Mouse (Mus musculus): ENCODE data around the gene Wwc1. TPM values are rescaled to one million over a fixed set of nuclear protein-coding genes. Genes with fewer than 3 reads are reported as not detected.

Wwc1 gene
- polyA plus RNA-seq, 1 experiment from 2014 or later = 4.9 TPM

DNA sequence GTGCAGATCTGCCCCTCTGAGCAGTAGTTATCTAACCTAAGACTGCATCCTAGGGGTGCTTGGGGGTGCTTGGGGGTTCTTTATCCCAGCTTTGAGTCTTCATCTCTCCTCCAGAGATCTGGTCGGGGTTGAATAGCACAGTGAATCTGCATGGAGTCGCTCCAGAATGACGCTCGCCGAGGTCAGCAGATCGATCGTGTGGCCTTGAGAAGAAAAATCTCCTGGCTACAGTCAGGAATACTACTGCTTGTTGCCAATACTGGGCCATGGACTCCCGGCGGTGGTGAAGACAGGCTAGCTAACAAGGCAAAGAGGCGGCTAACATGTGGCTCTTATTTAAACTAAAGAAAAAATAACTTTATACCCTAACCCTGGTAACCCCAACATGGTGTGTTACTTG is 12.0 kb downstream of the Wwc1 start:
- no peak overlapping the region for H3K27ac ChIP-seq
- WGBS = 95% methylated on average over 10 of the region's 10 CpGs
- DNase-seq (ENCODE audit: extremely low spot score, low spot score) = no peak
- no peaks in the 10 kb centered on the region for H3K9me3 ChIP-seq
- peaks cover 17% of the 10 kb centered on the region for H3K36me3 ChIP-seq (replicated peaks)
- 0 out of 2 replicates have a peak, but pooled peaks cover 3% of the 10 kb centered on the region for H3K27me3 ChIP-seq (ENCODE audit: poor library complexity, severe bottlenecking)
- no peak overlapping the region for H3K4me3 ChIP-seq
- H3K4me1 ChIP-seq = peaks cover 30% of the 10 kb centered on the region

DNA sequence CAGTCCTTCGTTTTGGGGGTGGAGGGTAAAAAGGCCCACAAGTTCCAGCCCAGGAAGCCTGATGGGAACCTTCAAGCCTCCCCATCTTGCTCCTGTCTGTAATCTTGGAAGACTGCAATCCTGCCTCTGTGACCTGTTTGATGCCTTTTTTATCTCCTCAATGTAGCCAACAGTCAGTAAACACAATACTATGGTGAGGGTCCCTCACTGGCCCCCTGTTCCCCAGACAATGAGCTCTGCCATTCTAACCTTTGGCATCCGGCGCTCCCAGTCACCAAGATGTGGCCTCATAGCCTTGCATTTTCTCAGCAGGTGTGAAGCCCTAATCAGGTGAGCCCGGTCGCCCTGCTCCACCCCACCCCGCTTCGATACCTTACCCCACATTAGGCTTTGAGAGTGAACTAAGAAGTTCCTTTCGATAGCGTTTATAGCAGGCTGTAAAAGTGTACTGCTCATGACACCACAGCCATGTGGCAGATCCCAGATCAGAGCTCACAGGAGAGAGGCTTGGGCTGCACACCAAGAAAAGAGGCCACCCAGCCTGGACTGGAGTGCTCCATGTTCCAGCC is 16.3 kb downstream of the Wwc1 start:
- no peak for DNase-seq (ENCODE audit: extremely low spot score, low spot score)
- no peak overlapping the region for H3K4me3 ChIP-seq
- 0 out of 2 replicates have a peak overlapping the region, but pooled peaks have one; percentile 48 for H3K27ac ChIP-seq
- 83% methylated on average over 9 of the region's 9 CpGs for WGBS
- H3K4me1 ChIP-seq = peaks cover 31% of the 10 kb centered on the region
- no peaks in the 10 kb centered on the region for H3K27me3 ChIP-seq (ENCODE audit: poor library complexity, severe bottlenecking)
- H3K9me3 ChIP-seq = no peaks in the 10 kb centered on the region
- H3K36me3 ChIP-seq (replicated peaks) = peaks cover 15% of the 10 kb centered on the region

DNA sequence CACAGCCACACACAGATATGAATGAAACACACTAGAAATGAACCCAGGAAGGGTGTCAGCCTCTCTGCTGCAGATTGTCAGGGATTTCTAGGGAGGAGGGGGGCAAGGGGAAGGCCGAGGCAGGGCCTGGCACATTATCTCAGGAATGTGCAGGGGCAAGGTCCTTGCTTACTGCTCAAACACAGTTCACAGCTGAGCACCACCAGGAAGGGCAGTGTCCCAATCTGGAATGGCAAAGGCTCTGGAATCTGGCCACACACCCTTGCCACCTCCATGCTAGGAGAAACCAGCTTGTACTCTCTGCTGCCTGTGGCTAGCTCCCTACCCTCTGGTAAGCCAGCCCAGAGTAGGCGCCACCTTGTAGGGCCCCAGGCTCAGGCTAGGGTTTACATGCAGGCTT is 16.8 kb downstream of the Wwc1 start:
- DNase-seq (ENCODE audit: extremely low spot score, low spot score) = no peak
- no peaks in the 10 kb centered on the region for H3K9me3 ChIP-seq
- peaks cover 15% of the 10 kb centered on the region for H3K36me3 ChIP-seq (replicated peaks)
- no peaks in the 10 kb centered on the region for H3K27me3 ChIP-seq (ENCODE audit: poor library complexity, severe bottlenecking)
- H3K4me3 ChIP-seq = no peak overlapping the region
- H3K27ac ChIP-seq = peak overlapping the region; percentile 48; the same call in 1 of the 2 replicates
- peaks cover 31% of the 10 kb centered on the region for H3K4me1 ChIP-seq
- 55% methylated on average over 2 of the region's 2 CpGs for WGBS

DNA sequence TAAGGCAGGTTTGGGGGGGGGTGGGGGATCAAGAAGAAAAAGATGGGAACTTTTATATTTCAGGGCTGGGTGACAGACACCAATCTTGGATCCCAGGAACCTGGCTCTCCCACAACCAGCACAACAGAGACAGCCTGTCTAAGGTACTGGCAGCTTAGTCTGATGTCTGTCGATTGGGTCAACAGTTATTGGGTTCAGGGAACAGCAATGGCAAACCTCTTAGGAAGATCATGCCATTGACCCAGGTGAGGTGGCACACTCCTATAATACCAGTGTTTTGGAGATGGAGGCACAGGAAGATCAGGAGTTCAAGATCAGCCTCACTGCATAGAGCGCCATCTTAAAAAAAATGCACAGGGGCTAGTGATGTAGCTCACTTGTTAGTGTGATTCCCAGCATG is 17.9 kb downstream of the Wwc1 start:
- Histone ChIP-seq H3K4me3 (no peak overlapping the region), H3K9me3 (no peaks in the 10 kb centered on the region), H3K27ac (no peak overlapping the region), H3K4me1 (peaks cover 38% of the 10 kb centered on the region), H3K36me3 (replicated peaks) (peaks cover 5% of the 10 kb centered on the region), H3K27me3 (ENCODE audit: poor library complexity, severe bottlenecking) (no peaks in the 10 kb centered on the region)
- DNase-seq (ENCODE audit: extremely low spot score, low spot score) = no peak
- 90% methylated on average over 2 of the region's 2 CpGs for WGBS

DNA sequence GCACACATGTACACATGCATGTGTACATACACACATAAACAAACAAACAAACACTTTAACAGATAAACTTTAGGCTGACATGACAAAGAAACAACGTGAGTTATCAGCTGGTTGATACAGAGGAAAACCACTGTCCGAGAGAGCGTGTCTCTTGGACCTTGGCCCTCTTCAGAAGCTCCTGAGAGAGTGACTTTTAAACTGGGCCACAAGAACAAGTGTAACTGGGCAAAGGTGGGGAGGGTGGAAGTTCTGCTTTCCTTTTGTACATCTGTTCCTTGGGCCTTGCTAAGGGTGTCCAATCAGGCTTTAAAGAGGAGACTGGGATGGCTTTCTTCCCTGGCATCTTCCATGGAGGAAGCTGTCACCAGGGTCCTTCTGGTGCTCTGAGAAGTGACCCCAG is 21.1 kb downstream of the Wwc1 start:
- H3K4me3 ChIP-seq = no peak overlapping the region
- WGBS = 93% methylated on average over 3 of the region's 3 CpGs
- no peaks in the 10 kb centered on the region for H3K27me3 ChIP-seq (ENCODE audit: poor library complexity, severe bottlenecking)
- no peaks in the 10 kb centered on the region for H3K36me3 ChIP-seq (replicated peaks)
- H3K9me3 ChIP-seq = no peaks in the 10 kb centered on the region
- H3K4me1 ChIP-seq = peaks cover 44% of the 10 kb centered on the region
- DNase-seq (ENCODE audit: extremely low spot score, low spot score) = no peak
- H3K27ac ChIP-seq = no peak overlapping the region

DNA sequence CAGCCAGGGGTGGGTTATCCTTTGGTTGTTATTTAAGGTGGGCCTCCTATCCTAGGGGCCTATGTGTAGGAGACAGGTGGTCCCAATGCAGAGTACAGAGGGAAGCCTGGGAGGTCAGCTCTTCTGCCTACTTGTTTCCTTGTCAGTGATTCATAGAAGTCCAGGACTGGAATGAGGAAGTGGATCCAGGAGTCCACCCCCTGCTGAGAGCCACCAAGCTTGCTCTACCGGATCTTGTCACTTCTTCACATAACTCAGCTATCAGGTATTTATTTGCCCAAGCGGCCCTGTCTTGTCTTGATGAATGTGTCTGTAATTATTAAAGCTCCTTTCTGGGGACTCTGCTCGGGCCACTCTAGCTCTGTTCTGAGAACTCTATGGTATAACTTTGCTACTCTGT is 24.8 kb downstream of the Wwc1 start:
- H3K36me3 ChIP-seq (replicated peaks) = 0 out of 2 replicates have a peak, but pooled peaks cover 8% of the 10 kb centered on the region
- H3K27me3 ChIP-seq (ENCODE audit: poor library complexity, severe bottlenecking) = no peaks in the 10 kb centered on the region
- H3K4me3 ChIP-seq = no peak overlapping the region
- peaks cover 28% of the 10 kb centered on the region for H3K4me1 ChIP-seq
- H3K9me3 ChIP-seq = no peaks in the 10 kb centered on the region
- WGBS = 83% methylated on average over 3 of the region's 3 CpGs
- no peak overlapping the region for H3K27ac ChIP-seq
- no peak for DNase-seq (ENCODE audit: extremely low spot score, low spot score)

DNA sequence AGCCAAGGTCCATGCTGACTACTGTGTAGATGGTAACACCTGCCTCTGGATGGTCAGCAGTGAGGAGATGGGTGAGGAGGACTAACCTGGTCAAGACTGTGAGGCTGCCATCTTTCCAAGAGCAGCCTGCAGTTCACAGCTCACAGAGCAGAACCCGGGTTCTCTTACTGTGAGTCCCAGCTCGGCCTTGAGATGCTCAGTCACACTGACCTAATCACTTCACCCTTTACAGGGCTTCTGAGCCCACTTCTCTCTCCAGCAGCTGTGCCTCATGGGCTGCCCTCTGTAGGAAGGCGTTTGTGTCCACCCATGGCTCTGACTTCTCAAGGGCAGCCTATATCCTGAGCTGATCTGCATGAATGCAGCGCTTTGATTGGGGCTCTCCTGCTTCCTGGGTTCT is 27.1 kb downstream of the Wwc1 start:
- H3K36me3 ChIP-seq (replicated peaks) = 0 out of 2 replicates have a peak, but pooled peaks cover 8% of the 10 kb centered on the region
- H3K4me3 ChIP-seq = no peak overlapping the region
- no peaks in the 10 kb centered on the region for H3K9me3 ChIP-seq
- H3K27ac ChIP-seq = no peak overlapping the region
- peaks cover 50% of the 10 kb centered on the region for H3K4me1 ChIP-seq
- 93% methylated on average over 4 of the region's 4 CpGs for WGBS
- H3K27me3 ChIP-seq (ENCODE audit: poor library complexity, severe bottlenecking) = no peaks in the 10 kb centered on the region
- no peak for DNase-seq (ENCODE audit: extremely low spot score, low spot score)

DNA sequence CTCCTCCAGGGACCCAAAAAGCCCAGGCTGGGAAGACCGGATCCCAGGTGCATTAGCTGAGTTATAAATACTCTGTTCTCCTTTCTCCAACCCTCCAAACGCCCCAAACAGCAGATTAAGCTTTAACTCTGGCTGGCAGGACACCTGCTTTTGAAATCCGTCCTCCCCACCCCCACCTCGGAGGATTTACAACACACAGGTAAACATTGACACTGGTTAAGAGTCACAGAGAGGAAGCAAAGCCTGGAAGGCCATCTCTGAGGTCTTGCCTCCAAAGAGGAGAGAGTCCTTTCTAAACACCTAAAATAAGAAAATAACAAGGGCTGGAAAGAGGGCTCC is 28.6 kb downstream of the Wwc1 start:
- DNase-seq (ENCODE audit: extremely low spot score, low spot score) = no peak
- no peak overlapping the region for H3K4me3 ChIP-seq
- no peaks in the 10 kb centered on the region for H3K9me3 ChIP-seq
- 63% methylated on average over 4 of the region's 4 CpGs for WGBS
- H3K36me3 ChIP-seq (replicated peaks) = 0 out of 2 replicates have a peak, but pooled peaks cover 8% of the 10 kb centered on the region
- no peaks in the 10 kb centered on the region for H3K27me3 ChIP-seq (ENCODE audit: poor library complexity, severe bottlenecking)
- H3K4me1 ChIP-seq = peaks cover 56% of the 10 kb centered on the region
- peak overlapping the region; percentile 69 for H3K27ac ChIP-seq

DNA sequence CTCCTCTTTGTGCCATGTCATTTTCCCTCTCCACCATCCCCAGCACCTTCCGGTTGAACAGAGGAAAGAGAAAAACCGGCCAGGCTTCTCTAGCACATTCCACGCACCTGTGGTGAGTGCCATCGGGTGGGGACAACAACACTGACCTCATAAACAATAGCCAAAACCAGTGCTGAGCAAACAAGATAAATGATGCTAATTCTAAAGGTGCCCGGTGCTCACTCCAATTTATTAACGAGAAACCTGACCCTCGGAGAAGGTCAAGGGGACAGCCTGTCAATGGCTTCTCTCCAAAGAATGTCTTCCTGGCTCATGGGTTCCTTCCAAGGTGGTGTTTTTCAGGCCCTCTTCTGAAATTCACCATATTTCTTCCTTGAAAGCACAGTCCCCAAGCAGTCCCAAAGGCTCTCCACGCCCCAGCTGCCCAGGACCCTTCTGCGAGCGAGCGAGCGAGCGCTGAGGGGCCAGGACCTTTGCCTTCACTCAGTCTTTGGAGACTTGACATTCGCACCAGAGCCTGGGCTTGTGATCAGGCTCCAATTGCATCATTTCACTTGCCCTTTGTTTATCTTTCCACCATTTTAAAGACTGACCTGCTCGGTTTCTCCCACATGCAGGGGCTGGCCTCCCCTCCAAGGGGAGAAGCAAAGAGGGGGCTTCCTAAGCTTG is 29.1 kb downstream of the Wwc1 start:
- no peak overlapping the region for H3K4me3 ChIP-seq
- no peak for DNase-seq (ENCODE audit: extremely low spot score, low spot score)
- H3K36me3 ChIP-seq (replicated peaks) = 0 out of 2 replicates have a peak, but pooled peaks cover 8% of the 10 kb centered on the region
- H3K27me3 ChIP-seq (ENCODE audit: poor library complexity, severe bottlenecking) = no peaks in the 10 kb centered on the region
- no peaks in the 10 kb centered on the region for H3K9me3 ChIP-seq
- H3K4me1 ChIP-seq = peaks cover 52% of the 10 kb centered on the region
- 85% methylated on average over 15 of the region's 15 CpGs for WGBS
- H3K27ac ChIP-seq = peak overlapping the region; percentile 69

DNA sequence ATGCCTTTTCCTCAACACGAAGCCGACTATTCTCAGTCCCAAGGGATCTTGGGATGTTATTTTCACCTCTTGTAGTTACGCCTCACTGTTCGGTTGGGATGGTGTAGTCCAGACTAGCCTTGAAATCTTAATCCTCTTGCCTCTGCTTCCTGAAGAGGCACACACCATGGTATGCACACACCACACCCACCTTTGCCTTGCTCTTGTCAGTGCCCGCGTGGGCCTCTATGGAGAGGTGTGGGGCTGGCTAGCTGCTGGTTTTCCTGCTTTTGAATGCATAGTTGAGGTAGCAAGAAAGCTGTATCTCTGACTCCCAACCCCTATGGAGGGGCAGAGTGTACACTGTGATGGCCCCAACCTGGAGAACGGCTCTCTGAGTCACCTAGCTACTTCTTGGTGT is 29.9 kb downstream of the Wwc1 start:
- H3K27me3 ChIP-seq (ENCODE audit: poor library complexity, severe bottlenecking) = no peaks in the 10 kb centered on the region
- WGBS = 89% methylated on average over 7 of the region's 7 CpGs
- 0 out of 2 replicates have a peak, but pooled peaks cover 8% of the 10 kb centered on the region for H3K36me3 ChIP-seq (replicated peaks)
- DNase-seq (ENCODE audit: extremely low spot score, low spot score) = no peak
- H3K9me3 ChIP-seq = no peaks in the 10 kb centered on the region
- H3K4me1 ChIP-seq = peaks cover 52% of the 10 kb centered on the region
- H3K4me3 ChIP-seq = no peak overlapping the region
- peak overlapping the region; percentile 31; the same call in 1 of the 2 replicates for H3K27ac ChIP-seq

DNA sequence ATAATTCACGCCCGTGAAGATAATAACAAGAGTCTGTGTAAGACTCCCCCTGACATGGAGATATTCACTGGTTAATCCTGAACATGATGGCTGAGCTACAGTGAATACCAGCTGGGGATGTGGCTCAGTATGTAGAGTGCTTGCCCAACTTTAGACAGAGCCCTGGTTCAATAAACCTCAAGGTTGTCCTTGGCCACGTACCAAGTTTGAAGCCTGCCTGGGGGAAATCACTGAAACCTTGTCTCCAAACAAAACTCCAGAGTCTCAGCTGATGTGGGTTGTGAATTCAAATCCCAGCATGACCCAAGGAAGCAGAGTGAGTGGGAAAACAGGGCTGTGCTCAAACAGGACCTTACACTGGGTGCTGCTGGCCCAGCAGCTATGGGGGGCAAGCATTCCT is 30.3 kb downstream of the Wwc1 start:
- DNase-seq (ENCODE audit: extremely low spot score, low spot score) = no peak
- H3K4me1 ChIP-seq = peaks cover 57% of the 10 kb centered on the region
- 0 out of 2 replicates have a peak, but pooled peaks cover 8% of the 10 kb centered on the region for H3K36me3 ChIP-seq (replicated peaks)
- peak overlapping the region; percentile 37; the same call in 1 of the 2 replicates for H3K27ac ChIP-seq
- H3K4me3 ChIP-seq = no peak overlapping the region
- H3K27me3 ChIP-seq (ENCODE audit: poor library complexity, severe bottlenecking) = no peaks in the 10 kb centered on the region
- 90% methylated on average over 3 of the region's 3 CpGs for WGBS
- H3K9me3 ChIP-seq = no peaks in the 10 kb centered on the region

DNA sequence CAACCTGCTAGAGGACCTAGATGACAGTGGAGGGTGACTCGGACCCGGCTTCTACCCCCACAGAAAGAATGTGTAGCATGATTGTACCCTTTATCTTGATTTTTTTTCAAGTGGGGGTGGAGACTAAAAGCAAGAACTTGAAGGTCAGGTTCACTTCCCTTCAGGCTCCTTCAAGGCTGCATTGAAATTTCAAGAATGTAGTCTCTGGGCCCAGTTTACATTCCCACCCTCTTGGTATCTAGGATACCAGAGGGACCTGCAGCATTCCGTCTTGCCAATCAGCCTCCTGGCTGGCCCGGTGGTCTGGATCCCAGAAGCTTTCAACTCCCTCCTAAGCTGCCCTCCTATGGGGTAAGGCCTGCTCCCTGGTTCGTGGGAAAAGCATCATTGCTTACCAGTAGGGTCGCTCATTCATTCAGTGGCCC is 31.9 kb downstream of the Wwc1 start:
- Histone ChIP-seq H3K4me3 (no peak overlapping the region), H3K4me1 (peaks cover 57% of the 10 kb centered on the region), H3K27ac (peak overlapping the region; percentile 74), H3K27me3 (ENCODE audit: poor library complexity, severe bottlenecking) (no peaks in the 10 kb centered on the region), H3K36me3 (replicated peaks) (0 out of 2 replicates have a peak, but pooled peaks cover 8% of the 10 kb centered on the region), H3K9me3 (no peaks in the 10 kb centered on the region)
- DNase-seq (ENCODE audit: extremely low spot score, low spot score) = peak; percentile 43
- WGBS = 41% methylated on average over 6 of the region's 6 CpGs

DNA sequence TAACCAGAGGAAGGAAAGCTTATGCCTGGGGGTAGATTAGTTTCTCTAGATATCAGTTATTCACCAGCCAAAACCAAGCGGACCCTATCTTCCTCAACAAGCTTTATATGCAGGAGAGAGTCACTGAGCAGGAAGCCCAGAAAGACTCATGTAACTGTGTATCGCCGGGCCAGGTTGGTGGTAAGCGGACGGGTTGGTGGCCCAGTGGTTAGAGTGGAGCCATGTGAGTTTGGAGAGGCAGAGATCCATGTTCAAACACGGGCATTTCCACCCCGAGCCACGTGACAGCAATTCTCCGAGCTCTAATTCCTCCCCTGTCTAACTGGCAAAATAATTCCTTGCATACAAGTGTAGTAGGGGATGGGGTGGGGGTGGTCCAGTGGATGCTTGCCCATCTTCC is 32.4 kb downstream of the Wwc1 start:
- peaks cover 57% of the 10 kb centered on the region for H3K4me1 ChIP-seq
- no peaks in the 10 kb centered on the region for H3K9me3 ChIP-seq
- no peaks in the 10 kb centered on the region for H3K27me3 ChIP-seq (ENCODE audit: poor library complexity, severe bottlenecking)
- peak overlapping the region; percentile 74 for H3K27ac ChIP-seq
- 85% methylated on average over 9 of the region's 9 CpGs for WGBS
- no peak for DNase-seq (ENCODE audit: extremely low spot score, low spot score)
- H3K36me3 ChIP-seq (replicated peaks) = 0 out of 2 replicates have a peak, but pooled peaks cover 4% of the 10 kb centered on the region
- no peak overlapping the region for H3K4me3 ChIP-seq
